Mouse (Mus musculus): ENCODE results near the gene Myo1b. TPM values are rescaled to one million over a fixed set of nuclear protein-coding genes. Genes with fewer than 3 reads are reported as not detected.

The Myo1b gene
- polyA plus RNA-seq, 1 experiment from 2014 or later = 114 TPM

GRCm38 (mm10) chr1:51834072-51834471 lies 81.8 kb downstream of the Myo1b start:
- H3K27ac ChIP-seq = no peak overlapping the region
- no peak overlapping the region for H3K4me3 ChIP-seq (replicated peaks)
- H3K36me3 ChIP-seq (replicated peaks) = peaks cover 18% of the 10 kb centered on the region
- H3K9ac ChIP-seq = no peak overlapping the region
- no peak for ATAC-seq (ENCODE audit: low FRiP score)
- H3K4me1 ChIP-seq = peaks cover 12% of the 10 kb centered on the region
- no peak overlapping the region for H3K4me2 ChIP-seq
- no peaks in the 10 kb centered on the region for H3K9me3 ChIP-seq
- WGBS = 77% methylated on average over 3 of the region's 3 CpGs
- no peaks in the 10 kb centered on the region for H3K27me3 ChIP-seq

- no peak overlapping the region for H3K4me2 ChIP-seq
- WGBS = 93% methylated on average over 9 of the region's 9 CpGs
- ATAC-seq (ENCODE audit: low FRiP score) = no peak
Measured at GRCm38 (mm10) chr1:51829353-51829752, 86.5 kb downstream of the Myo1b start.

GRCm38 (mm10) chr1:51822531-51822930 lies 93.3 kb downstream of the Myo1b start:
- 89% methylated on average over 4 of the region's 4 CpGs for WGBS

More at GRCm38 (mm10) chr1:51829353-51829752, 86.5 kb downstream of the Myo1b start:
- Histone ChIP-seq H3K27ac (no peak overlapping the region), H3K36me3 (replicated peaks) (peaks cover 18% of the 10 kb centered on the region), H3K27me3 (no peaks in the 10 kb centered on the region), H3K4me3 (replicated peaks) (no peak overlapping the region), H3K4me1 (no peaks in the 10 kb centered on the region), H3K9me3 (no peaks in the 10 kb centered on the region), H3K9ac (no peak overlapping the region)

GRCm38 (mm10) chr1:51821701-51822495 lies 94.0 kb downstream of the Myo1b start:
- ATAC-seq (ENCODE audit: low FRiP score) = no peak
- Histone ChIP-seq H3K4me1 (peaks cover 3% of the 10 kb centered on the region), H3K36me3 (replicated peaks) (no peaks in the 10 kb centered on the region; the same call in 1 of the 2 replicates), H3K9me3 (no peaks in the 10 kb centered on the region), H3K4me3 (replicated peaks) (no peak overlapping the region), H3K27me3 (no peaks in the 10 kb centered on the region), H3K27ac (no peak overlapping the region), H3K4me2 (no peak overlapping the region), H3K9ac (no peak overlapping the region)
- WGBS = 94% methylated on average over 13 of the region's 13 CpGs

More at GRCm38 (mm10) chr1:51822531-51822930, 93.3 kb downstream of the Myo1b start:
- Histone ChIP-seq H3K4me1 (peaks cover 3% of the 10 kb centered on the region), H3K9me3 (no peaks in the 10 kb centered on the region), H3K4me3 (replicated peaks) (no peak overlapping the region), H3K4me2 (no peak overlapping the region), H3K9ac (no peak overlapping the region), H3K27me3 (no peaks in the 10 kb centered on the region), H3K27ac (no peak overlapping the region), H3K36me3 (replicated peaks) (no peaks in the 10 kb centered on the region; the same call in 1 of the 2 replicates)
- ATAC-seq (ENCODE audit: low FRiP score) = no peak

- H3K27me3 ChIP-seq = no peaks in the 10 kb centered on the region
- no peak overlapping the region for H3K9ac ChIP-seq
- no peak for ATAC-seq (ENCODE audit: low FRiP score)
- no peaks in the 10 kb centered on the region; the same call in 1 of the 2 replicates for H3K36me3 ChIP-seq (replicated peaks)
- no peak overlapping the region for H3K4me3 ChIP-seq (replicated peaks)
- H3K9me3 ChIP-seq = no peaks in the 10 kb centered on the region
- 95% methylated on average over 6 of the region's 6 CpGs for WGBS
- H3K27ac ChIP-seq = no peak overlapping the region
- no peak overlapping the region for H3K4me2 ChIP-seq
- H3K4me1 ChIP-seq = peaks cover 3% of the 10 kb centered on the region
Measured at GRCm38 (mm10) chr1:51820520-51820919, 95.4 kb downstream of the Myo1b start.

GRCm38 (mm10) chr1:51820013-51820441 lies 95.8 kb downstream of the Myo1b start:
- H3K4me1 ChIP-seq = peaks cover 6% of the 10 kb centered on the region
- 77% methylated on average over 7 of the region's 7 CpGs for WGBS
- H3K27me3 ChIP-seq = no peaks in the 10 kb centered on the region
- no peak for ATAC-seq (ENCODE audit: low FRiP score)
- no peak overlapping the region for H3K27ac ChIP-seq
- H3K9me3 ChIP-seq = no peaks in the 10 kb centered on the region
- no peak overlapping the region for H3K4me3 ChIP-seq (replicated peaks)
- H3K9ac ChIP-seq = no peak overlapping the region
- H3K36me3 ChIP-seq (replicated peaks) = no peaks in the 10 kb centered on the region; the same call in 1 of the 2 replicates
- H3K4me2 ChIP-seq = no peak overlapping the region

- Histone ChIP-seq H3K27ac (no peak overlapping the region), H3K4me1 (0 out of 2 replicates have a peak, but pooled peaks cover 4% of the 10 kb centered on the region), H3K4me3 (replicated peaks) (no peak overlapping the region), H3K9me3 (no peaks in the 10 kb centered on the region), H3K9ac (no peak overlapping the region), H3K27me3 (no peaks in the 10 kb centered on the region), H3K36me3 (replicated peaks) (peaks cover 2% of the 10 kb centered on the region; the same call in 1 of the 2 replicates), H3K4me2 (no peak overlapping the region)
- no peak for ATAC-seq (ENCODE audit: low FRiP score)
- WGBS = 69% methylated on average over 1 of the region's 1 CpGs
Measured at GRCm38 (mm10) chr1:51815636-51816035, 100.2 kb downstream of the Myo1b start.

- no peak for ATAC-seq (ENCODE audit: low FRiP score)
- no peak overlapping the region for H3K4me3 ChIP-seq (replicated peaks)
- H3K27ac ChIP-seq = 0 out of 2 replicates have a peak overlapping the region, but pooled peaks have one; percentile 46
- no peak overlapping the region for H3K9ac ChIP-seq
- no peak overlapping the region for H3K4me2 ChIP-seq
- 0 out of 2 replicates have a peak, but pooled peaks cover 4% of the 10 kb centered on the region for H3K4me1 ChIP-seq
- WGBS = 75% methylated on average over 5 of the region's 5 CpGs
- no peaks in the 10 kb centered on the region for H3K9me3 ChIP-seq
- no peaks in the 10 kb centered on the region for H3K27me3 ChIP-seq
- peaks cover 2% of the 10 kb centered on the region; the same call in 1 of the 2 replicates for H3K36me3 ChIP-seq (replicated peaks)
Measured at GRCm38 (mm10) chr1:51814854-51815630, 100.8 kb downstream of the Myo1b start.

- Histone ChIP-seq H3K9me3 (no peaks in the 10 kb centered on the region), H3K9ac (no peak overlapping the region), H3K27me3 (no peaks in the 10 kb centered on the region), H3K4me3 (replicated peaks) (no peak overlapping the region), H3K36me3 (replicated peaks) (peaks cover 2% of the 10 kb centered on the region; the same call in 1 of the 2 replicates), H3K27ac (no peak overlapping the region), H3K4me2 (no peak overlapping the region), H3K4me1 (peaks cover 12% of the 10 kb centered on the region)
- 85% methylated on average over 10 of the region's 10 CpGs for WGBS
- ATAC-seq (ENCODE audit: low FRiP score) = no peak
Measured at GRCm38 (mm10) chr1:51808847-51809246, 107.0 kb downstream of the Myo1b start.

GRCm38 (mm10) chr1:51808228-51808627 lies 107.6 kb downstream of the Myo1b start:
- 84% methylated on average over 1 of the region's 1 CpGs for WGBS
- Histone ChIP-seq H3K9me3 (no peaks in the 10 kb centered on the region), H3K4me1 (peaks cover 12% of the 10 kb centered on the region), H3K36me3 (replicated peaks) (peaks cover 2% of the 10 kb centered on the region; the same call in 1 of the 2 replicates), H3K27me3 (no peaks in the 10 kb centered on the region), H3K4me3 (replicated peaks) (no peak overlapping the region), H3K9ac (no peak overlapping the region), H3K27ac (no peak overlapping the region), H3K4me2 (no peak overlapping the region)
- ATAC-seq (ENCODE audit: low FRiP score) = no peak

GRCm38 (mm10) chr1:51805040-51805610 lies 110.7 kb downstream of the Myo1b start:
- H3K4me3 ChIP-seq (replicated peaks) = no peak overlapping the region
- H3K27me3 ChIP-seq = no peaks in the 10 kb centered on the region
- peaks cover 12% of the 10 kb centered on the region for H3K4me1 ChIP-seq
- no peak for ATAC-seq (ENCODE audit: low FRiP score)
- H3K9me3 ChIP-seq = no peaks in the 10 kb centered on the region
- H3K36me3 ChIP-seq (replicated peaks) = peaks cover 5% of the 10 kb centered on the region; the same call in 1 of the 2 replicates
- 39% methylated on average over 5 of the region's 5 CpGs for WGBS
- no peak overlapping the region for H3K4me2 ChIP-seq
- no peak overlapping the region for H3K9ac ChIP-seq
- no peak overlapping the region for H3K27ac ChIP-seq
